8 mouse cellular contexts compared by ENCODE assay signal in genomic region chr10:50698836-50699433, GRCm38 (mm10).
DNase-seq lines count a peak whose midpoint lies in the region; ATAC-seq and TF ChIP-seq lines count a peak whose summit lies in the region.

No protein-coding gene starts in this region.

- no peak overlapping the region for H3K9ac ChIP-seq in heart, postnatal 0 days (replicated peaks; ENCODE audit: low read depth, low read length)
- no peak overlapping the region for H3K9ac ChIP-seq in heart, embryonic 11.5 days (ENCODE audit: low read depth, low read length)

- 54% methylated on average over 4 of the region's 4 CpGs for WGBS in heart, postnatal 0 days
- WGBS in heart, embryonic 11.5 days (ENCODE audit: insufficient replicate concordance) = 65% methylated on average over 4 of the region's 4 CpGs

- TF ChIP-seq EP300 in heart, postnatal 0 days (IDR thresholded peaks at IDR 0.05; ENCODE audit: low read depth) = no peak

- no peaks in the 10 kb centered on the region for H3K4me1 ChIP-seq in heart, postnatal 0 days (ENCODE audit: control insufficient read depth, insufficient read depth)
- no peaks in the 10 kb centered on the region for H3K4me1 ChIP-seq in heart, embryonic 11.5 days (ENCODE audit: control insufficient read depth, insufficient read depth, low read length)

- no peak overlapping the region for H3K4me2 ChIP-seq in heart, postnatal 0 days (ENCODE audit: low read depth, low read length)
- H3K4me2 ChIP-seq in heart, embryonic 11.5 days = no peak overlapping the region

- no peak for ATAC-seq in heart, postnatal 0 days (ENCODE audit: insufficient read depth, low read depth)
- ATAC-seq in heart, embryonic 11.5 days (replicated peaks; ENCODE audit: insufficient number of reproducible peaks, low FRiP score, low TSS enrichment) = no peak

- no peak overlapping the region for H3K4me3 ChIP-seq in heart, postnatal 0 days (ENCODE audit: low read depth, low read length)
- H3K4me3 ChIP-seq in heart, embryonic 11.5 days (ENCODE audit: low read depth, low read length) = no peak overlapping the region

- H3K36me3 ChIP-seq in heart, postnatal 0 days (replicated peaks; ENCODE audit: control insufficient read depth, insufficient read depth, low read length) = peaks cover 4% of the 10 kb centered on the region; the same call in 1 of the 2 replicates
- no peaks in the 10 kb centered on the region for H3K36me3 ChIP-seq in heart, embryonic 11.5 days (ENCODE audit: control insufficient read depth, insufficient read depth, low read length)

- H3K9me3 ChIP-seq in heart, postnatal 0 days (replicated peaks; ENCODE audit: control insufficient read depth, low read length) = no peaks in the 10 kb centered on the region
- H3K9me3 ChIP-seq in heart, embryonic 11.5 days (replicated peaks; ENCODE audit: control insufficient read depth, low read length) = no peaks in the 10 kb centered on the region

- no peaks in the 10 kb centered on the region for H3K27me3 ChIP-seq in heart, postnatal 0 days (ENCODE audit: control insufficient read depth, insufficient read depth, low read length)
- H3K27me3 ChIP-seq in heart, embryonic 11.5 days (ENCODE audit: control insufficient read depth, insufficient read depth, low read length) = no peaks in the 10 kb centered on the region

- peak; percentile 51 for TF ChIP-seq CTCF in heart, postnatal 0 days (IDR thresholded peaks at IDR 0.05; ENCODE audit: low read depth)

- peak; percentile 35 for DNase-seq in heart, postnatal 0 days (ENCODE audit: low spot score)
- DNase-seq in A20 (ENCODE audit: low read depth, low spot score) = peak; percentile 56
- peak; percentile 12 for DNase-seq in brain, embryonic 18.5 days (ENCODE audit: low read depth, low spot score)
- DNase-seq in hindlimb bud, embryonic 11.5 days (ENCODE audit: extremely low spot score, low read depth, low spot score) = peak; percentile 16
- DNase-seq in natural killer cell, adult 2 months (ENCODE audit: low spot score in 2 of 2) = no peak
- DNase-seq in gastrocnemius, postnatal 25 days = no peak
- DNase-seq in heart, adult 11 months = no peak

- H3K27ac ChIP-seq in heart, postnatal 0 days (ENCODE audit: low read depth) = no peak overlapping the region
- H3K27ac ChIP-seq in heart, embryonic 11.5 days (ENCODE audit: low read depth, low read length) = no peak overlapping the region

Comparison
In these comparisons a context has a peak if more than half of its experiments do, and no peak if none do; other contexts are left out.
1. DNase-seq: peak in heart, postnatal 0 days (single experiment), A20 (single experiment), brain, embryonic 18.5 days (single experiment) and hindlimb bud, embryonic 11.5 days (single experiment); none in natural killer cell, adult 2 months (0 of 2), gastrocnemius, postnatal 25 days (single experiment) and heart, adult 11 months (single experiment).